Mouse (Mus musculus) lung, embryonic 15.5 days (tissue): ENCODE measurements around the gene Tmco4. TPM values are rescaled to one million over a fixed set of nuclear protein-coding genes. Genes with fewer than 3 reads are reported as not detected.

Experiments used
- ATAC-seq: fragments of 200-750 bp; cut with Nextera tagmentation; 2 replicates; pipeline ENCODE4 v1.8.0; 2017; ENCODE audit warnings: moderate number of reproducible peaks, borderline replicate concordance; ENCODE audit not compliant: low FRiP score, low TSS enrichment; ENCODE audit errors: extremely low read depth
- H3K27ac ChIP-seq: fragments of 300-500 bp; sonication (generic); 2 replicates; pipeline ENCODE4 v1.5.1; 2015; ENCODE audit warnings: moderate library complexity, mild to moderate bottlenecking, inconsistent platforms
- H3K27me3 ChIP-seq: fragments of 300-500 bp; sonication (generic); 2 replicates; pipeline ENCODE4 v1.6.1; 2015; ENCODE audit warnings: inconsistent platforms
- H3K36me3 ChIP-seq: fragments of 300-500 bp; sonication (generic); 2 replicates; pipeline ENCODE4 v1.6.1; 2015; ENCODE audit warnings: inconsistent platforms
- H3K4me1 ChIP-seq: fragments of 300-500 bp; sonication (generic); 2 replicates; pipeline ENCODE4 v1.6.1; 2015; ENCODE audit warnings: inconsistent platforms
- H3K4me2 ChIP-seq: fragments of 300-500 bp; sonication (generic); 2 replicates; pipeline ENCODE4 v1.6.1; 2015; ENCODE audit warnings: inconsistent platforms, mild to moderate bottlenecking, moderate library complexity
- H3K4me3 ChIP-seq: fragments of 300-500 bp; sonication (generic); 2 replicates; pipeline ENCODE4 v1.5.1; 2015; ENCODE audit warnings: mild to moderate bottlenecking, inconsistent platforms
- H3K9ac ChIP-seq: fragments of 300-500 bp; sonication (generic); 2 replicates; pipeline ENCODE4 v1.6.1; 2015; ENCODE audit warnings: inconsistent platforms
- H3K9me3 ChIP-seq: fragments of 300-500 bp; sonication (generic); 2 replicates; pipeline ENCODE4 v1.6.1; 2016; ENCODE audit warnings: inconsistent platforms
- WGBS: fragments of 180-500 bp; shearing (Covaris S2); methylation state at CpG from one replicate; pipeline ENCODE4 v1.1.7; 2015; 5-methylcytosine and 5-hydroxymethylcytosine counted together
- polyA plus RNA-seq: library from polyadenylated mRNA; unstranded; fragments of >200 nt; fragmentation: Nextera tagmentation; extraction: Ambion mirVana; gene quantifications from 2 replicates; pipeline ENCODE4 v1.2.1, GENCODE M21; 2015

Tmco4 gene
- polyA plus RNA-seq, 1 experiment from 2014 or later, result 5.4 TPM

GRCm38 (mm10) chr4:138975194-138975593 is 2.5 kb downstream of the Tmco4 start:
- 25% methylated on average over 3 of the region's 3 CpGs for WGBS
- no peaks in the 10 kb centered on the region for H3K9me3 ChIP-seq
- H3K27me3 ChIP-seq, result no peaks in the 10 kb centered on the region
- H3K36me3 ChIP-seq, result no peaks in the 10 kb centered on the region
- no peak overlapping the region for H3K9ac ChIP-seq
- peaks cover 18% of the 10 kb centered on the region for H3K4me1 ChIP-seq
- H3K27ac ChIP-seq, result no peak overlapping the region
- no peak for ATAC-seq
- H3K4me3 ChIP-seq, result no peak overlapping the region
- no peak overlapping the region for H3K4me2 ChIP-seq

DNA sequence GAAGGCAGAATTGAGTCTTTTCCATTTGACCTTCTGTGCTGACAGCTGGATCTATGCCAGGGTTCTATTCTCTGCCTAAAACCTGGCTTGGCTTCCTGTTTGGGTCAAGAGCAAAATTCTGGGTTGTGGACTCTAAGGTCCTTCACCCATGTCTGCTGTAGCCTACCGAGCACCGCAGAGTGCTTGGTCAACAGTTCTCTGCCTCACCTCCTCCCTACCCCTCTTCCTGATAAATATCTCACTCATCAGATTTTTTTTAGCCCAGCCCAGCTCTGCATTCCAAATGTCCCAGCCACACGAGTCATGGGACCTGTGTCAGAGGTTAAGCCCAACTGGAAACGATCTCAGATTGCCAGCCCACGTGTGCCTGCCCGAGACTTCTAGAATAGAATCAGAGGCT is 3.4 kb downstream of the Tmco4 start:
- WGBS, result 47% methylated on average over 6 of the region's 6 CpGs
- H3K9me3 ChIP-seq, result no peaks in the 10 kb centered on the region
- H3K27ac ChIP-seq, result no peak overlapping the region
- H3K4me1 ChIP-seq, result peaks cover 20% of the 10 kb centered on the region
- H3K36me3 ChIP-seq, result no peaks in the 10 kb centered on the region
- H3K4me3 ChIP-seq, result no peak overlapping the region
- no peak overlapping the region for H3K9ac ChIP-seq
- no peak for ATAC-seq
- no peaks in the 10 kb centered on the region for H3K27me3 ChIP-seq
- no peak overlapping the region for H3K4me2 ChIP-seq

- WGBS, result 68% methylated on average over 8 of the region's 8 CpGs
- H3K27ac ChIP-seq, result no peak overlapping the region
- no peak overlapping the region for H3K4me3 ChIP-seq
- H3K9me3 ChIP-seq, result no peaks in the 10 kb centered on the region
- no peaks in the 10 kb centered on the region for H3K36me3 ChIP-seq
- no peaks in the 10 kb centered on the region for H3K27me3 ChIP-seq
- ATAC-seq, result no peak
- no peak overlapping the region for H3K9ac ChIP-seq
- H3K4me2 ChIP-seq, result no peak overlapping the region
- H3K4me1 ChIP-seq, result 0 out of 2 replicates have a peak, but pooled peaks cover 6% of the 10 kb centered on the region
Measured at GRCm38 (mm10) chr4:138980021-138980420, 7.3 kb downstream of the Tmco4 start.

GRCm38 (mm10) chr4:138980771-138981420 is 8.2 kb downstream of the Tmco4 start:
- no peak overlapping the region for H3K27ac ChIP-seq
- WGBS, result 21% methylated on average over 12 of the region's 12 CpGs
- no peaks in the 10 kb centered on the region for H3K36me3 ChIP-seq
- H3K27me3 ChIP-seq, result no peaks in the 10 kb centered on the region
- peak overlapping the region; percentile 9; the same call in 1 of the 2 replicates for H3K4me2 ChIP-seq
- H3K4me3 ChIP-seq, result no peak overlapping the region
- no peak overlapping the region for H3K9ac ChIP-seq
- H3K4me1 ChIP-seq, result 0 out of 2 replicates have a peak, but pooled peaks cover 5% of the 10 kb centered on the region
- ATAC-seq, result no peak
- no peaks in the 10 kb centered on the region for H3K9me3 ChIP-seq

GRCm38 (mm10) chr4:138983422-138983821 is 10.7 kb downstream of the Tmco4 start:
- H3K27ac ChIP-seq, result 0 out of 2 replicates have a peak overlapping the region, but pooled peaks have one; percentile 40
- 0 out of 2 replicates have a peak, but pooled peaks cover 2% of the 10 kb centered on the region for H3K4me1 ChIP-seq
- WGBS, result 53% methylated on average over 3 of the region's 3 CpGs
- no peak overlapping the region for H3K4me3 ChIP-seq
- H3K27me3 ChIP-seq, result no peaks in the 10 kb centered on the region
- H3K9me3 ChIP-seq, result no peaks in the 10 kb centered on the region
- H3K4me2 ChIP-seq, result no peak overlapping the region
- ATAC-seq, result no peak
- H3K36me3 ChIP-seq, result no peaks in the 10 kb centered on the region
- no peak overlapping the region for H3K9ac ChIP-seq

GRCm38 (mm10) chr4:138984744-138985143 is 12.1 kb downstream of the Tmco4 start:
- WGBS, result 71% methylated on average over 7 of the region's 7 CpGs
- Histone ChIP-seq H3K27ac (no peak overlapping the region), H3K9ac (no peak overlapping the region), H3K27me3 (no peaks in the 10 kb centered on the region), H3K4me1 (0 out of 2 replicates have a peak, but pooled peaks cover 2% of the 10 kb centered on the region), H3K36me3 (no peaks in the 10 kb centered on the region), H3K9me3 (no peaks in the 10 kb centered on the region), H3K4me2 (no peak overlapping the region), H3K4me3 (no peak overlapping the region)
- no peak for ATAC-seq

DNA sequence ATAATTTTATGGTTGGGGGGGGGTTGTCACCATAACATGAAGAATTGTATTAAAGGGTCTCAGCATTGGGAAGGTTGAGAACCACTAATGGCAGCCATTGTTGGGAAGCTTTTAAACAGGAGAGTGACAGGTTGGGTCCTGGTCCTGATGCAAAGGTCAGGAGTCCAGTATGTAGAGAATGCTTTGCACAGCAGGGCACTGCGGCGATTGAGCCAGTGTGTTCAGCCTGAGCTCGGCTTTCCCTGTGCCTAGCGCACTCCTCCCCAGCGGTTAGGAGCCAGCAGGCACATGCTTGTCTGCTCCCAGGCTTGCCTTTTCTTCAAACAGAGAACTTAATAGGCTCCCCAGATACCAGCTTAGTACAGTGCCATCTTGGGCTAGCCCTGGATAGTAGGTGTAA is 13.6 kb downstream of the Tmco4 start:
- Histone ChIP-seq H3K4me1 (no peaks in the 10 kb centered on the region), H3K9ac (no peak overlapping the region), H3K4me3 (no peak overlapping the region), H3K27me3 (no peaks in the 10 kb centered on the region), H3K27ac (no peak overlapping the region), H3K36me3 (no peaks in the 10 kb centered on the region), H3K9me3 (no peaks in the 10 kb centered on the region), H3K4me2 (no peak overlapping the region)
- WGBS, result 59% methylated on average over 5 of the region's 5 CpGs
- ATAC-seq, result no peak

DNA sequence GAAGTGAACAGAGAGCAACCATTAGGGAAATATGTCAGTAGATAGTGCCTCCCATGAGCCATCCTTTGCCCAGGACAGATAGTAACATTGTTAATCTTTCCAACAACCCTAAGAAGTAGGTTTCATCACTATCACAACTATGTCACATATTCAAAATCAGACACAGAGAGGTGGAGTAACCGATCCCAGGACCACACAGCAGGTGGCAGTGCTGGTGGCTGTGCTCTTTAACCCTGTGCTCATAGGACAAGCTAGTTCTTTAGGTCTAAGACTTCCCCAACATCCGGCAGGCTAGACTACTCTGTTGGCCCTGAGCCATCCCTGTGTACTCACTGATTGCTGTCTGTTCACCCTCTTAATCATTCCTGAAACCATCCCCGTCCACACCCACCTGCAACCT is 21.7 kb downstream of the Tmco4 start:
- H3K9me3 ChIP-seq, result no peaks in the 10 kb centered on the region
- H3K4me3 ChIP-seq, result no peak overlapping the region
- H3K9ac ChIP-seq, result no peak overlapping the region
- H3K27ac ChIP-seq, result no peak overlapping the region
- WGBS, result 63% methylated on average over 3 of the region's 3 CpGs
- H3K4me2 ChIP-seq, result no peak overlapping the region
- no peaks in the 10 kb centered on the region for H3K36me3 ChIP-seq
- H3K4me1 ChIP-seq, result no peaks in the 10 kb centered on the region
- no peaks in the 10 kb centered on the region for H3K27me3 ChIP-seq
- no peak for ATAC-seq

- H3K9ac ChIP-seq, result no peak overlapping the region
- H3K4me1 ChIP-seq, result no peaks in the 10 kb centered on the region
- no peaks in the 10 kb centered on the region for H3K9me3 ChIP-seq
- ATAC-seq, result no peak
- 79% methylated on average over 5 of the region's 5 CpGs for WGBS
- no peak overlapping the region for H3K4me2 ChIP-seq
- no peaks in the 10 kb centered on the region for H3K27me3 ChIP-seq
- H3K4me3 ChIP-seq, result no peak overlapping the region
- H3K36me3 ChIP-seq, result no peaks in the 10 kb centered on the region
- H3K27ac ChIP-seq, result no peak overlapping the region
Measured at GRCm38 (mm10) chr4:138996410-138996809, 23.7 kb downstream of the Tmco4 start.

DNA sequence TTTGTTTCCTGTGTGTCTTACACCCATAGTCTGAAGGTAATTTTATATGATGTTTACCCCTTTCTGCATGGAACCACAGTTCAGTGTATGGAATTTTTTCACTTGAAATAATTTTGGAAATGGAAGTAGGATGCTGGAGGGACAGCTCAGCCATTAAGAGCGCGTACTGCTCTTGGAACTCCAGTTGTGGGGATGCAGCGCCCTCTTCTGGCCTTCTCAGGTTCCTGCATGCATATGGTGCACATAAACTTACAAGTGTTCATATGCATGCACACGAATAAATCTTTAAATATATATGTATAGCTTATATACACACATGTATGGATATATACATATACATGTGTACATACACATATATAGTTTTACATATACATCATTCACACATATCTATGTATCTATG is 24.4 kb downstream of the Tmco4 start:
- no peak for ATAC-seq
- H3K27me3 ChIP-seq, result no peaks in the 10 kb centered on the region
- no peaks in the 10 kb centered on the region for H3K4me1 ChIP-seq
- no peaks in the 10 kb centered on the region for H3K9me3 ChIP-seq
- no peak overlapping the region for H3K4me2 ChIP-seq
- H3K36me3 ChIP-seq, result no peaks in the 10 kb centered on the region
- H3K9ac ChIP-seq, result no peak overlapping the region
- 75% methylated on average over 4 of the region's 4 CpGs for WGBS
- no peak overlapping the region for H3K4me3 ChIP-seq
- H3K27ac ChIP-seq, result no peak overlapping the region

GRCm38 (mm10) chr4:138998611-138999010 is 25.9 kb downstream of the Tmco4 start:
- Histone ChIP-seq H3K4me2 (no peak overlapping the region), H3K4me3 (no peak overlapping the region), H3K4me1 (no peaks in the 10 kb centered on the region), H3K36me3 (no peaks in the 10 kb centered on the region), H3K27ac (no peak overlapping the region), H3K9ac (no peak overlapping the region), H3K27me3 (no peaks in the 10 kb centered on the region), H3K9me3 (no peaks in the 10 kb centered on the region)
- WGBS, result 84% methylated on average over 11 of the region's 11 CpGs
- no peak for ATAC-seq

DNA sequence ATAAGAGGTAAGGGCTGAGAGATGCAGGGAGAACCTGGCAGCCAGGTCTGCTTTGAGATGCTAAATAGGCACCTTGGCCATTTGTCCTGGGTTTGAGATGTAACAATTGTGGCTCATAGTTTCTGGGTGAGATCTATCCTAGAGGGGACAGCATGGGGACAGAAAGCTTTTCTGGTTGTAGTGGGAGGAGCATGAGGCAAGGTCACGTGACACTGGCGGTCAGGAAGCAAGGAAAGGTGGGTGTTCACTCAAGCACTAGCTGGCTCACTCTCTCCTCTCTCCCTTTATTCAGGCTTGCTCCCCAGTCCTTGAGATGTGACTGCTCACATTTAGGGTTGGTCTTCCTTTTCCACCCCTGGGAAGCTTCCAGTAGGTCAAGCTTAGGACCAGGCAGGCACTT is 28.3 kb downstream of the Tmco4 start:
- no peaks in the 10 kb centered on the region for H3K36me3 ChIP-seq
- H3K4me1 ChIP-seq, result no peaks in the 10 kb centered on the region
- no peaks in the 10 kb centered on the region for H3K27me3 ChIP-seq
- H3K27ac ChIP-seq, result no peak overlapping the region
- no peak overlapping the region for H3K4me2 ChIP-seq
- H3K9me3 ChIP-seq, result no peaks in the 10 kb centered on the region
- H3K9ac ChIP-seq, result no peak overlapping the region
- 47% methylated on average over 2 of the region's 2 CpGs for WGBS
- ATAC-seq, result no peak
- H3K4me3 ChIP-seq, result no peak overlapping the region

DNA sequence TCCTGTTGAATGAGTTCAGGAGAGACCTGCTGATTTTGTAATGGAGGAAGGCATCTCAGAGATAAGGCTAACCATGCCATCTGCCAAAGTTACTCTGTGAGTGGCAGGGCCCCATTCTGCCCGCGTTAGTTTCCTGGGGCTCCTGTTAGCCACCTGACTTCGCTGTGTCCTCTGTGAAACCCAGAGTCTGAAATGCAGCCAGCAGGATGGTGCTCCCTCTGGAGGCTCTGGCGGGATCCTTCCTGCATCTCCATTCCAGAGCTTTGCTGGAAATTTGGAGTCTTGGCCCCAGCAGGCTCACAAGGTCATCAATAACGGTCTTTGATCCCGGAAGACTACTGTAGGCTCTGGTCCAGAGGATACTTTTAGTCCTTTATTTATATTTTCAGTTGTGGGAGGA is 28.7 kb downstream of the Tmco4 start:
- no peak overlapping the region for H3K9ac ChIP-seq
- H3K9me3 ChIP-seq, result no peaks in the 10 kb centered on the region
- H3K4me3 ChIP-seq, result no peak overlapping the region
- H3K27me3 ChIP-seq, result no peaks in the 10 kb centered on the region
- no peak for ATAC-seq
- H3K4me2 ChIP-seq, result no peak overlapping the region
- 21% methylated on average over 6 of the region's 6 CpGs for WGBS
- H3K27ac ChIP-seq, result no peak overlapping the region
- H3K4me1 ChIP-seq, result no peaks in the 10 kb centered on the region
- no peaks in the 10 kb centered on the region for H3K36me3 ChIP-seq
